In the genomic region with DNA sequence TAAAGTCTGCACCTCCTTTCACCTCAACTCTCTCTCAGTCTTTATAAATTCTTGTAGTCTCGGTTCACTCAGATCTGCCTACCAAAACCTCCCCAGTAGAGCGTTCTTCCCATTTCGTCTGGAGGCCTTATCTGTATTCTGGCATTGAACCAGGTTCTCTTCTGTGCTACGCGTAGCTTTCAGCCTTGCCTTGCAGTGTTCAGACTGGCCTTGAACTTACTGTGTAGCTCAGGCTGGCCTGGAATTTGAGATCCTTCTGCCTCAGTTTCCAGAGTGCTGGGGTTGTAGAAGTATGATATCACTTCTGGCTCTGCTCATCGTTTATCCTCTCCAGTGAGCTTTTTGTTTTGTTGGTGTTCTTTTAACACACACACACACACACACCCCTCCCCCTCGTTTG, we compare ENCODE assay signal across 1 mouse cellular context.
TF ChIP-seq lines count a peak whose summit lies in the region.

No protein-coding gene starts in this region.

TF ChIP-seq in MEL, 35 proteins besides CTCF, POLR2A, EP300 and RAD21 (continued from another document):
- no peak; the same call in 1 of the 2 replicates for TF ChIP-seq BHLHE40 (IDR thresholded peaks at IDR 0.05; ENCODE audit: borderline replicate concordance, low read depth, low read length)
- TF ChIP-seq MAFK (IDR thresholded peaks at IDR 0.05; ENCODE audit: borderline replicate concordance, low read depth, low read length), result no peak
- 0 out of 2 replicates have a peak, but pooled peaks have one; percentile 15 for TF ChIP-seq TCF12 (IDR thresholded peaks at IDR 0.05; ENCODE audit: low read depth, low read length)
- no peak for TF ChIP-seq CHD1 (IDR thresholded peaks at IDR 0.05; ENCODE audit: low read depth, low read length)
- no peak for TF ChIP-seq MYB (IDR thresholded peaks at IDR 0.05; ENCODE audit: low read depth, low read length)
- no peak for TF ChIP-seq USF2 (IDR thresholded peaks at IDR 0.05; ENCODE audit: borderline replicate concordance in 1 of 2, insufficient read depth in 1 of 2, low read depth in 1 of 2, low read length in 2 of 2)
- TF ChIP-seq TAL1 (IDR thresholded peaks at IDR 0.05; ENCODE audit: low read length), result no peak
- TF ChIP-seq GATA1 (IDR thresholded peaks at IDR 0.05; ENCODE audit: low read depth, low read length), result peak; percentile 59
- TF ChIP-seq GABPA (IDR thresholded peaks at IDR 0.05; ENCODE audit: low read depth, low read length), result no peak
- TF ChIP-seq ZKSCAN1 (IDR thresholded peaks at IDR 0.05; ENCODE audit: low read depth, low read length), result no peak; the same call in 1 of the 2 replicates
- peak; percentile 35; the same call in 1 of the 2 replicates for TF ChIP-seq HCFC1 (IDR thresholded peaks at IDR 0.05; ENCODE audit: low read depth, low read length)
- TF ChIP-seq SIN3A (IDR thresholded peaks at IDR 0.05; ENCODE audit: low read length), result peak; percentile 52; the same call in 1 of the 2 replicates
- TF ChIP-seq POLR2AphosphoS2 (IDR thresholded peaks at IDR 0.05; ENCODE audit: low read length), result no peak
- TF ChIP-seq RCOR1 (IDR thresholded peaks at IDR 0.05; ENCODE audit: low read depth, low read length), result no peak
- TF ChIP-seq KAT2A (conservative IDR thresholded peaks at IDR 0.05; ENCODE audit: low read depth, low read length), result no peak
- TF ChIP-seq CHD2 (IDR thresholded peaks at IDR 0.05; ENCODE audit: low read length), result no peak
- no peak for TF ChIP-seq ZMIZ1 (IDR thresholded peaks at IDR 0.05; ENCODE audit: low read depth, low read length)
- TF ChIP-seq ETS1 (IDR thresholded peaks at IDR 0.05; ENCODE audit: low read depth, low read length), result no peak; the same call in 1 of the 2 replicates
- peak; percentile 32; the same call in 1 of the 2 replicates for TF ChIP-seq MYC (IDR thresholded peaks at IDR 0.05; ENCODE audit: low read depth, low read length)
- peak; percentile 38; the same call in 1 of the 2 replicates for TF ChIP-seq NELFE (IDR thresholded peaks at IDR 0.05; ENCODE audit: low read depth, low read length)
